Mouse (Mus musculus): Measurements from ENCODE around the gene Ano10. TPM values are rescaled to one million over a fixed set of nuclear protein-coding genes. Genes with fewer than 3 reads are reported as not detected.
A peak's percentile ranks its signal among the peaks of the same experiment; 100 is the strongest.

Gene Ano10
- total RNA-seq, 2 experiments from 2014 or later: 61.7 to 95.9 TPM

- no peak for DNase-seq
These were observed 137.7 kb downstream of the Ano10 start for GRCm38 (mm10) chr9:122156389-122157078.

DNA sequence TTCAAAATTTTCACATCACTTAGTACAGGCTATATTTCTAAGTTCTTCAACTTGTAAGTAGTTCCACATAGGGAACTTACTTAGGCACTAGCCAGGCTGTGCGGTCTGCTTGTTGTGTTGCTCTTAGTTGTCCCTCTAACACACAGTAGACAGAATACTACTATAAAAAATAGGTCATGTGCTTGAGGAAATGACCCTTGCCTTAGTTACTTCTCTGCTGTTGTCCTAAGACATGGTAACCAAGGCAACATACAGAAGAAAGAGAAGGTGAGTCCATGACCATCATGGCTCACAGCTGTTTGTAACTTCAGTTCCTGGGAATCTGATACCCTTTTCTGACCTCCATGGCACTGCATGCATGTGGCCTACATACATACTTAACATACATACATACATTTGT is 139.0 kb downstream of the Ano10 start:
- DNase-seq: no peak

DNA sequence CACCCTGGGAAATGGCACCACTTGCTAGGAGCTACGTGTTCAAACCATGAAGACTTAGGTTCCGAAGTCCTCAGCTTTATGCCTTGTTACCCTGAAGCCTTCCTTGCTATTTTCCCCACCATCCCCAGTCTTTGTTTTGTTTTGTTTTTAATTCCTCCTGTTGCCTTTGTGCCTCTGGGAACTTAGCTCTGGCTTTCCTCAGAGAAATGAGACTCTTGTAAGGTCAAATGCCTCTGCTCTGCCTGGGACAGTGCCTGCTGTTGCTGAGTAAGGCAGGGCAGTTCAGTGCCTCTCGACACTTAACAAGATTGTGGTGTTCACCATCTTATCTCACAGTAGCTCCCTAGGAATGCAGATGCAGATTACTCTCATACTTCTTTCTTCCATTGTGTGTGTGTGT is 140.8 kb downstream of the Ano10 start:
- DNase-seq: no peak

GRCm38 (mm10) chr9:122152501-122152900 is 141.7 kb downstream of the Ano10 start:
- no peak for DNase-seq

GRCm38 (mm10) chr9:122152063-122152462 is 142.2 kb downstream of the Ano10 start:
- no peak for DNase-seq

DNA sequence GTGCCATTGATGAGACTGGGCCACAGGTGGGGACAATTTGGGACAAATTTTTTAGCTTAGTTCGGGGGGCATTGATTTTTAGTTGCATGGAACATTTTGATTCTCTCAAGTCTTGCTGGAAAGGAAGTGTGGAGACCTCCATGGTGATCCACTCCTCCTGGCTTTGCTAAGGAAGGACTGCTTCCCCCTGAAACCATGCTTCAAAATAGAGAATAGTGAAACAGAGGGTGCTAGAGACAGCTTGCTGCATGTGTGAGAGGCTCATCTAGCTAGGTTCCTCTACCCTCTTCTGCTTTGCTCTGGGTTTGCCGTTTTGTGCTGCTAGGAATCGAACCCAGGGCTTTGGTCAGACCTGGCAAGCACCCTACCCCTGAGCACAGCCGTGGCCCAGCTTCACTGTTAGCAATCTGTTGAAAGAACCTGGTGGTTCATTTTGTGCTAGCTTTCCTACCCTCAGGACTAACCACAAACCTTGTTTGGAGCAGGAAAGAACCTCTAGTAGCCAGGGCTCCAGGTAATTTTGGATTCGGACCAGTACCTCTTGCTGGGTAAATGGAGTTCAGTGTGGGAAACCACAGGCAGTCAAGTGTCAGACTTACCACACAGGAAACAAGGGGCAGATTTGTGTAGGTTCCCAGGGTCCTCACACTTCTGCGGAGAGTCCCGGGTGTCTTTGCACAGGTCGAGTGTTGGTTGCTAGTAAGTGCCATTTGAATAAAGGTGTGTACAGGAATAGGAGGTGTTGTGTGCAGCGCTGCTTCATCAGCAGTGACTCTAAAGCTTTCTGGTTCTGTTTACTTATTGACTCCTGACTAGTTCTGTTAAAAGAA is 144.0 kb downstream of the Ano10 start:
- no peak for DNase-seq

DNA sequence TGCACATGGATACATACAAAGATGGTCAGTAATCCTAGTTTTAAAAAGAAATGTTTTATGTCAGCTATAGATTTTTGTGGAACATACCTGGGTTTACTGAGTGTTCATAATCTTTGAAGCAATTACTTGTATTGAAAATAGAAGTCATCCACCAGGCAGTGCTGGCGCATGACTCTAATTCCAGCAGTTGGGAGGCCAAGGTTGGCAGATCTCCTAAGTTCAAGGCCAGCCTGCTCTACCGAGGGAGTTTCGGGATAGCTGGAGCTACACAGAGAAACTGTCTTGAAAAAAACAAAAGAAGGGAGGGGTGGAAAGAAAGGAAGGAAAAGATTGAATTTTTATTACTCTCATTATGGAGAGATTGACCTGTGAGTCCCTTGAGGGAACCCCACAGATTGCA is 145.9 kb downstream of the Ano10 start:
- DNase-seq: peak; percentile 54 to 69

- DNase-seq: no peak
These were observed 147.9 kb downstream of the Ano10 start for GRCm38 (mm10) chr9:122146124-122146870.

GRCm38 (mm10) chr9:122145677-122146076 is 148.5 kb downstream of the Ano10 start:
- no peak for DNase-seq

- DNase-seq: no peak
These were observed 149.4 kb downstream of the Ano10 start for GRCm38 (mm10) chr9:122144776-122145175.

- DNase-seq: no peak
These were observed 151.0 kb downstream of the Ano10 start for GRCm38 (mm10) chr9:122143219-122143618.

- no peak for DNase-seq
These were observed 155.0 kb downstream of the Ano10 start for GRCm38 (mm10) chr9:122139236-122139635.

DNA sequence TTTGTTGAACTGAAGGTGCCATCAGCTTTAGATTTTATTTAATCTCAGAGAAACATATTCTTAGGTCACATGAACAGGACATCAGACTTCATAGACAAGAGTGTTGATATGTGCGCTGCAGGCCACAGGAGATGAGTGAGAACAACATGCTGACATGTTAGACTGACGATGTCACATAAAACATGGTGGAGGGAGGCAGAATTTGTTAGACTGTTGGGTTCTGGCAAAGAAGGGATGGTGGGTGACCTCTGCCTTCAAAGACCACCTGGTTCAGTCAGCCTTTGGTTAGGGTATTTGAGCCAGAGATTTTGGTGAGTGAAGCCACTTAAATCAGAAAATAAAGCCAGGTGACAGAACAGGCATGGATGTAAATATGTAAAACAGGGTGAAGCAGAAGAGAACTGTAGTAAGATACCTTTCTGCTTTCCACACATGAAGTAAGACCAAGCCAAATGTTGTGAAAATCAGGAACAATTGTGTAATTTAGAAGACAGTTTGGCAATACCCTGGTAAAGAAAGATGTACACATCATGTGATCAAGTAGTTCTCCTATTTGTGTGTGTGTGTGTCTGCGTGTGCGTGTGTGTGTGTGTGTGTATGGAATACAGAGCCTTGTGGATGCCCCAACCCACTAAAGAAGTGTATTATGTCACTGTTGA is 155.7 kb downstream of the Ano10 start:
- no peak for DNase-seq

- no peak for DNase-seq
These were observed 156.3 kb downstream of the Ano10 start for GRCm38 (mm10) chr9:122137960-122138359.

DNA sequence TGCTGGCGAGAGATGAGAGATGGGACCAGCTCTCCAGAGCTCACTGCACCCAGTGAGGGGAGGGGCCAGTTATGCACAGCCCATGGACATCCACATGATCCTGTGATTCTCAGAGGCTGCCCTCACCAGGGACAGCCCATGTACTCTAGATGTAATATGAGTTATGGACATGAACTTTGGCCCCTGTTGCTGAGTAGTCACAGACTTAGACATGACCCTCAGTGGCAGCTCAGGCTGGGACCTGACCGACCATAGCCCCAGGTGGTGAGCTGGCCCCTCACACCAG is 158.4 kb downstream of the Ano10 start:
- no peak for DNase-seq

DNA sequence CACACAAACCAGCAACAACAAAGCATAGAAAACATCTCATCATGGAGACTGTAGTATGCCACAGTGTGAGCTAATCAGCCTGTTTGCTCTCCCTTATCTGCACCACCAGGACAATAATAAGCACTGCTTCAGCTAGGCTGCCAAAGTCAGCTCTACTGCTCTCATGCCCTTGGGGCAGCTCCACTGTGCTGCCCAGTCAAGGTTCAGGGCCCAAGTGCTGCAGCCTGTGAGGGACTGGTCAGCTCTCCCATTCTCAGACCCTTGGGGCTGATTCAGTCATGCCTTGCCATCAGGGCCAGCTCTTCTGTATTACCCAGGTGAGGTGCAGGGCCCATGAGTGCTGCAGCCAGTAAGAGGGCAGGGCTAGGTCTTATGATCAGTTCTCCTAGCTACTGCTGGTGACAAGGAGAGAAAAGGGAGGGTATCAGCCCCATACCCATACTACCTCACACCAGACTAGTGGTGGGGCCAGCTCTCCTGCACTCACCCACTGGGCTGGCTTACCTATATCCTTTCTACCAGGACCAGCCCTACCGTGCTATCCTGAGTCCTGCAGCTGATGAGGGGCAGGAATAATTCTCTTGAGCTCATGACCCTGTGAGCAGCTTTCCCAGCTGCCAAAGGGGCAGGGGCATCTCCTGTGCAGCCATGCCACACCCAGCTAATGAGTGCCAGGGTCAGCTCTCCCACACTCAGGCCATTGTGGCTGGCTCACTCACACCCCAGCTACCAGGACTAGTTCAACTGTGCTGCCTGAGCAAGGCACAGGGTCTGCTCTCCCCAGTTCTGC is 158.9 kb downstream of the Ano10 start:
- DNase-seq: peak; percentile 46 to 57

DNA sequence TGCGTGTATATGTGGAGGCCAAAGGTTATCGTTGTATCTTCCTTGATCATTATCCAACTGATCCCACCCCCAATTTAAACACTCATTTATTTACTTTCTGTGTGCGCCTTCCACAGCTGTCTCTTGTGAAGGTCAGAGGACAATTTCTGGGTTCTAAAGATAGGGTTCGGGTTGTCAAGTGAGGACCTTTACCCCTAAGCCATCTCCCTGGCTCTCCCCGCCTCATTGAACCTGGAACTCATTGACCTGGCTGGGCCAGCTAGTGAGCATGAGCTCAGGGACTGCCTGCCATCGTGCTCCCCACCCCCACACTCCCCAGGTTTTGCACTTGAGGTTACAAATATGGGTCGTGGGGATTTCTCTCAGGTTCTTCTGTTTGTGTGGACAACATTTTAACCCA is 162.1 kb downstream of the Ano10 start:
- no peak for DNase-seq

DNA sequence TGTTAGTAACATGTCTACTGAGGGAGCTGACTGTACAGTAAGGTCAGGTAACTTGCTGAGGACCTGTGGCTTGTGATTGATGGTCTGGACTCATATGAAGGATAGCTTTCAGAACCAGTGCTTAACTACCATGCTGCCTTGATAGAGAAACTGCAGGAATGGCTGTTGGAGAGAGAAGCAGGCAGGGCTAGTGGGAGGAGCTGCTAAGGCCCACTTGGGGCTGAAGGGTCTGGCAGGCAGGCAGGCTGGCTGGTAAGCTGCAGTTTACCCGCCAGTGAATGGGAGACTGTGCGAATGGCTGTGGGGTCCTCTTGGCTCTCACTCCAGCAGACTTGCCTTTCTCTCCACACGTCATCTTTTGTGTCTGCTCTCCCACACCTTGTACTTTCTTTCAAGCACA is 163.6 kb downstream of the Ano10 start:
- no peak for DNase-seq

- DNase-seq: no peak
These were observed 165.5 kb downstream of the Ano10 start for GRCm38 (mm10) chr9:122128686-122129085.

GRCm38 (mm10) chr9:122127271-122127785 is 166.9 kb downstream of the Ano10 start:
- DNase-seq: no peak

- DNase-seq: no peak
These were observed 167.4 kb downstream of the Ano10 start for GRCm38 (mm10) chr9:122126790-122127189.
